Mouse (Mus musculus) right cerebral cortex, postnatal 36 days (tissue): ENCODE data around the gene Zbtb12.
"Not testable (repeated sequence)": the region's sequence is repeated elsewhere in the genome, so short reads cannot be mapped to it uniquely, and the experiment has no call there.

Experiments used
- DNase-seq, 2 experiments: peaks; one replicate each; pipeline ENCODE4 v3.0.0; 2022; ENCODE audit warnings: low spot score in 2 of 2, mixed read lengths in 1 of 2

Gene Zbtb12

DNA sequence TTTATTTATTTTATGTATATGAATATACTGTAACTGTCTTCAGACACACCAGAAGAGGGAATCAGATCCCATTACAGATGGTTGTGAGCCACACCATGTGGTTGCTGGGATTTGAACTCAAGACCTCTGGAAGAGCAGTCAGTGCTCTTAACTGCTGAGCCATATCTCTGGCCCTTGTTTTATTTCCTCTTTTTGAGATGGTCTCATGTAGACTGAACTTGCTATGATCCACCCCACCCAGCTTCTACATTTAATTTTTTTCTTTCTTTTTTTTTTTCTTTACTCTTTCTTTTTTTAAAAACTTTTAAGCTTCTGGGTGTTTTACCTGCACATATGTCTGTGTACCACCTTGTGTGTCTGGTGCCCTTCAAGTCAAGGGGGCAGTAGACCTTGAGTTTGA lies 21.5 kb downstream of the Zbtb12 start:
- DNase-seq = not testable (repeated sequence)

DNA sequence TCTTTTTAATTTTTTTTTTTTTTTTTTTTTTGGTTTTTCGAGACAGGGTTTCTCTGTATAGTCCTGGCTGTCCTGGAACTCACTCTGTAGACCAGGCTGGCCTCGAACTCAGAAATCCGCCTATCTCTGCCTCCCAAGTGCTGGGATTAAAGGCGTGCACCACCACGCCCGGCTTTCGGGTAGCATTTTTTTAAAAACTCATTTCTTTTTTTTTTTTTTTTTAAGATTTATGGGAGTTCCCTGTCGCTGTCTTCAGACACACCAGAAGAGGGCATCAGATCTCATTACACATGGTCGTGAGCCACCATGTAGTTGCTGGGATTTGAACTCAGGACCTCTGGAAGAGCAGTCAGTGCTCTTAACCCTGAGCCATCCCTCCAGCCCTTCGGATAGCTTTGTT lies 22.7 kb downstream of the Zbtb12 start:
- not testable (repeated sequence) for DNase-seq

DNA sequence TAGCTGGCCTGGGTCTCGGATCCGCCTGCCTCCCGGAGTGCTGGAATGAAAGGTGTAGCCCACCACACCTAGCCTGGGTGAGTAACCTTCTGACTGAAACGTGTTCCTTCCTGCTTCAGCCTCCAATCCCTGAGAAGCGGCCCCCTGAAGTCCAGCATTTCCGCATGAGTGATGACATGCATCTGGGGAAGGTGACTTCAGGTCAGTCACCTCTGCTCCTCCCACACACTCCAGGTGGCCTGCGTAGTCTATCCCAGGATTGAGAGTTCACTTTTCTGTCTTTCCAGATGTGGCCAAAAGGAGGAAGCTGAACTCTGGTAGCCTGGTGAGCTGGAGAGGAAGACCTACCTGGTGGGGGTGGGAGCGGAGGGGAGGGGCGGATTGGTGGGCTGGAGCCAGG lies 23.6 kb downstream of the Zbtb12 start:
- no peak for DNase-seq

DNA sequence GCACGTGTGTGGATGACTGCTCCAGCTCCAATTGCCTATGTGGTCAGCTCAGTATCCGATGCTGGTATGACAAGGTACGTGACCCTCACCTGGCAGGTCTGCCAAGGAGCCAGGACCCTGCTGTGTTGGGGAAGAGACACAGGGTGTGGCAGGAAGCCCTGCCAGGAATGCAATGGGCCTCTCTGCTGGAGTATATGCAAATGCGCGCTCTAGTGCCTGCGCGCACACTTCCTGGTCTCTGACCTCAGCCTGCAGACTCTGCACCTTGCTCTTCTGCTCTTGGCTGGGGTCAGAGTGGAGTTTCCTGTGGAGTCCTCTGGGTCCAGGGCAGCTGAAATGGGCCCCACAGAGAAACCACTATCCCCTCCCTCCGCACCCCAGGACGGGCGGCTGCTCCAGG lies 31.7 kb downstream of the Zbtb12 start:
- DNase-seq = no peak

DNA sequence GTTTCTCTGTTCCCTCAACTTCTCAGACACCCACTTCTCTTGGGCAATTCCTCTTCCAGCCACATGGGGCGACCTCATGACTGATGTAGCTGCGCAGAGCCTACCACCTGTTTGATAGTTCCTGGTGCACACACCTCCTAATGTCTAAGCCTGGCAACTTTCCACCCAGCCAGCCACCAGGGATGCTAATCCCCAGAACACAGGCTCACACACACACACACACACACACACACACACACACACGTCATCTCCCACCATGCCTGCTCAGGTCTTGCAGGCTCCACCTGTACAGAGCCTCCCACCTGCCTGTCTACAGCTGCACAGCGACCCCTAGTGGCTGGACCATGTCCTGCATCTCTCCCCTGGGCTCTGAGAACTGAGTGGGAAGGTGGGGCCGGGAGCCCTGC lies 32.7 kb downstream of the Zbtb12 start:
- DNase-seq = no peak

- no peak for DNase-seq
These were observed 34.8 kb downstream of the Zbtb12 start, which contains the start of gene Slc44a4 for GRCm38 (mm10) chr17:34913930-34914665. Slc44a4 (plus strand) TSS chr17:34914466.

- DNase-seq = no peak
These were observed 36.1 kb downstream of the Zbtb12 start for GRCm38 (mm10) chr17:34915410-34915831.

DNA sequence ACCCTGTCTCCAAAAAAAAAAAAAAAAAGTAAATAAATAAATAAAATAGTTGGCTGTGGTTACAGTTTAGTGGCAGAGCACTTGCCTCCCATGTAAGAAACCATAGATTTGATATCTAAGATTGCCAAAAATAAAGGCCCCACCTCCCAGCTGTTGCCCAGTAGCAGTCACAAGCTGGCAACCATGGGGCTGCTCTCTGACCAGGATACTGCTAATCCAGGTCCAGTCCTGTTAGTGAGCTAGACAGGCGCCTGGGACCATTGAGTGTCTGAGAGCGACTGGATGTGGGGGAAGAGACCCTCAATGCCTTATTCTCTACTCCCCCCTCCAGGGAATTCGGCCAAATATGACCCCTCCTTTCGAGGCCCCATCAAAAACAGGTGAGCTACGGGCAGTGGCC lies 37.0 kb downstream of the Zbtb12 start:
- DNase-seq = no peak

GRCm38 (mm10) chr17:34917188-34917587 lies 37.9 kb downstream of the Zbtb12 start:
- DNase-seq = no peak

DNA sequence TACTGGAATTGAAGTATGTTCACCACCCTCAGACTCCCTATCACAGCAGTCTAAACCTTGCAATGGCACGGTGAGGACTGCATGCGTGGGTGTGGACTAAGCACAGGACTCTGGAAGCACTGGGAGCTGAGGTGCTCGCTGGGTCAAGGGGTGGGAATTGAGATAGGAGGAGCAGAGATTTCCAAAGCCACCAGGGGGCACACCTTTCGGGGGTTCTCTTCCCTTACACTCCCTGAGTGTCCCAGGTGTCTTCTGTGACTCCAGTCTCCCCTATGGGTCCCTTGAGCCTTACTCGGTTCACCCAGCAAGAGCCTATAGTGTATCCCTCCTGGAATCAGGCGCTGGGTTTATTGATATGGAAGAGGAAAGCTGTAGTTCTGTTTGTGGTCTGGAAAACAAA lies 43.7 kb downstream of the Zbtb12 start:
- DNase-seq = no peak

- DNase-seq = no peak
These were observed 45.0 kb downstream of the Zbtb12 start for GRCm38 (mm10) chr17:34924258-34924657.

- peak; percentile 29 to 36 for DNase-seq
These were observed 48.2 kb downstream of the Zbtb12 start for GRCm38 (mm10) chr17:34927306-34928019.

- DNase-seq = no peak
These were observed 49.6 kb downstream of the Zbtb12 start for GRCm38 (mm10) chr17:34928841-34929240.

DNA sequence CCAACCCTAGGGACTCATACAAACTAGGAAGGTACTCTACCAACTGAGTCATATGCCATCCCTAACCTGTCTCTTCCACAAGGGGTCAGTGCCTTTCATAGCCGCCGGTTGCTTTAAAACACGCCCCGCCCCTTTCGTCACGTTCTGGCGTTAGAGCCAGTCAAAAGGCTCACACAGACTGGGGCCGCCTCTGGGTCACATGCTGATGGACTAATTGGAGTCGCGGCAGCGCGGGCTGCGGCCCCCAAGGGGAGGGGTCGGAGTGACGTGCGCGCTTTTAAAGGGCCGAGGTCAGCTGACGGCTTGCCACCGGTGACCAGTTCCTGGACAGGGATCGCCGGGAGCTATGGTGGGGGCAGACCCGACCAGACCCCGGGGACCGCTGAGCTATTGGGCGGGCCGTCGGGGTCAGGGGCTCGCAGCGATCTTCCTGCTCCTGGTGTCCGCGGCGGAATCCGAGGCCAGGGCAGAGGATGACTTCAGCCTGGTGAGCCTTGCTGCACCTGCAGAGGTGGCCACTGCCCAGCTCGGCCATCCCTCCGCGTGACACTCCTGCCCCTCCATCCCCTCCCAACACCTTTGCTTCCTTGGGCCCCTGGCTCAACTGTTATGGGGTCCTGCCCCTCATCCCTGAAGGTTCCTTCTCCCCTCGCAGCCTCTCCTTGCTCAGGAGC lies 51.9 kb downstream of the Zbtb12 start, which contains the start of gene Neu1:
TSS of gene Neu1 (plus strand) at position 193 of the 674 bp plus-strand sequence.
- DNase-seq = peak; percentile 98 to 99

DNA sequence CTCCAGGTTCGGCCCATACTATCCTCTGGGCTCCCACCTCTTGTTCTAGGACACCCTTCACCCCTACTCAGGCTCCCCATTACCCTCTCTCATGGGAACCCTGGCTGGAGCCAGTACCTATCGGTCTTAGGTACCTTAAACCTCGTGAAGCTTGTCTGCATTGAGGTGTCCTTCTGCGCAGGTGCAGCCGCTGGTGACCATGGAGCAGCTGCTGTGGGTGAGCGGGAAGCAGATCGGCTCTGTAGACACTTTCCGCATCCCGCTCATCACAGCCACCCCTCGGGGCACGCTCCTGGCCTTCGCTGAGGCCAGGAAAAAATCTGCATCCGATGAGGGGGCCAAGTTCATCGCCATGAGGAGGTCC lies 52.4 kb downstream of the Zbtb12 start:
- DNase-seq = peak; percentile 31 to 33

DNA sequence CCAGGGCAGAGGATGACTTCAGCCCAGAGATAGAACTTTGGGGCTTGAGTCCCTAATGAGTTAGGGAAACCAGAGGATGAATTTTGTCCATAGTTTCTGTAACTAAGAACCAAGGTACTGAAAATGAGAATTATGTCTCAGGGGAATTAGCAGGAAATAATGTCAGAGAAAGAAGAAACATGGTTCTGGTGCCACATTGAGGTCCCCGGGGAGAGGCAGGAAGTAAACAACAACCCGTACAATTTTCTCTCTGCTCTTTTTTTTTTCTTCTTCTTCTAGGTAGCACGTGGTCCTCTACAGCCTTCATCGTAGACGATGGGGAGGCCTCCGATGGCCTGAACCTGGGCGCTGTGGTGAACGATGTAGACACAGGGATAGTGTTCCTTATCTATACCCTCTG lies 53.0 kb downstream of the Zbtb12 start:
- no peak for DNase-seq

GRCm38 (mm10) chr17:34934031-34934430 lies 54.7 kb downstream of the Zbtb12 start:
- DNase-seq = no peak

GRCm38 (mm10) chr17:34934830-34935229 lies 55.5 kb downstream of the Zbtb12 start:
- no peak for DNase-seq

DNA sequence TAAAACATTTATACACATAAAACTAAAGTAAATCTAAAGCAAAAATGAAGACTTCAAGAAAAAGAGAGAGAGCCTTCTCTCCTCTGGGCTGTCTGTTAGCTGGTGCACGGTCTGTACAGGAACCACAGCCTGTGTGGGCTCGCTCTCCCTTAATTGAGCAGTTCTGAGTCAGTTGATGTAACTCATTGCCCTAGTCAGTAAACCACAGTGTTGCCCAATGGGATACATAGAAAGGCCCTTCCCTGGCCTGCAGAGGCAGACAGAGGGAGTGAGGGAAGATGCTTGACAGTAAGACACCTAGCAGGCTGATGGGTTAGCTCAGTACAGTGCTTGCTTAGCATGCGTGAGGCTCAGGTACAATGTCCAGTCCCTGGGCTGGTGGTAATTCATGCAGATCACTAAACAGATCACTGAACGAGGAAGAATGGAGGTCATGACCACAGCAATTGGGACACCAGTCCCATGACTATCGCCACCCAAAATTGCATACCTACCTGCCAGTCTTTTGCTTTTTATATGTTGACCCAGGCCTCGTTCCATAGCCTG lies 58.8 kb downstream of the Zbtb12 start:
- no peak for DNase-seq

GRCm38 (mm10) chr17:34941344-34942041 lies 62.2 kb downstream of the Zbtb12 start:
- no peak for DNase-seq

DNA sequence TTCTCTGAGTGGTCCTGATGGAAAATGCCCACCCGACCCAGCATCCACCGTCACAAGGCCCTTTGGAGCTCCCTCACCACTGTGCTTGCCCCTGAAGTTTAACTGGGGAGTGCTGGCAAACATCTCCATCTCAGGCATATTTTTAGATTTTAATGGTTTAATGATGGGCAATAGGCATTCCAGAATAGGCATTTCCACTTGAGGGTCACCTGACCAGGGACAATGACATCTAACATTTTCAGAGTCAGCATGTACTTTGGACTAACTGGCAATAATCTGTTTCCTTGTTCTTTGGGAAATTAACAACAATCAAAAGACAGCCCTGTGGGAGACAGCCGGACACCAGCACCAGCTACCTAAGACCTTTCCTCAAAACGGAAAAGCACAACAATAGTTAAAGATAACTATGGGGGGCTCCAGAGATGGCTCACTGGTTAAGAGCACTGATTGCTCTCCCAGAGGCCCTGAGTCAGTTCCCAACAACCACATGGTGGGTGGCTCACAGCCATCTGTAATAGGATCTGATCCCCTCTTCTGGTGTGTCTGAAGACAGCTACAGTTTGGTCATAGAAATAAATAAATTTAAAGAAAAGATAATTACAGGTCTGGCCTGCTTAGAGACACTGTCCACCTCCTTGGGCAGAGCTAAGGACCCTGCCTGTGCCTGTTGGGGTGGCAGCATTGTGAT lies 64.0 kb downstream of the Zbtb12 start:
- DNase-seq = no peak
